Mouse (Mus musculus) lung, postnatal 0 days (tissue): ENCODE data around the gene Pcbp1.

Experiments used
- CTCF ChIP-seq: IDR thresholded peaks from 2 replicates; pipeline ENCODE4 v1.5.1; 2016; ENCODE audit warnings: antibody characterized with exemption, mild to moderate bottlenecking
- EP300 ChIP-seq: IDR thresholded peaks from 2 replicates; pipeline ENCODE4 v1.6.1; 2016; ENCODE audit warnings: antibody characterized with exemption, mild to moderate bottlenecking, control low read depth

- TF ChIP-seq CTCF (no peak), EP300 (no peak; the same call in 1 of the 2 replicates)
Measured at GRCm38 (mm10) chr6:86480189-86480831, 45.8 kb downstream of the Pcbp1 start.
